Mouse (Mus musculus) layer of hippocampus, adult 18-20 months (tissue): ENCODE results near the gene Lsm12. TPM values are rescaled to one million over a fixed set of nuclear protein-coding genes. Genes with fewer than 3 reads are reported as not detected.

Source experiments
- DNase-seq, 2 experiments: peaks; one replicate each; pipeline ENCODE4 v3.0.0; 2022; ENCODE audit warnings: low spot score in 2 of 2
- long read RNA-seq: library from polyadenylated mRNA; stranded (forward); transcript quantifications from one replicate; pipeline ENCODE4 v2.0.0, GENCODE M21; 2021
- total RNA-seq, 2 experiments: library from RNA; stranded (reverse); gene quantifications; 2 replicates each; pipeline ENCODE4 v1.2.3; 2021

Gene Lsm12
- total RNA-seq: 10 to 100 TPM; 59.3 to 59.4 TPM
- long read RNA-seq, partial matches to known transcripts: 0 of 6 reads
- long read RNA-seq, other reads (novel, unspliced or antisense): 2 of 6 reads

- peak; percentile 90 to 93 for DNase-seq
Measured at GRCm38 (mm10) chr11:102184646-102185495, at the start of gene Lsm12. Gene Lsm12 (minus strand): TSS chr11:102185296.

- peak; percentile 96 to 99 for DNase-seq
Measured at GRCm38 (mm10) chr11:102230006-102230741, 45.1 kb upstream of the Lsm12 start, which contains the start of gene Hdac5. Gene Hdac5 (minus strand): TSS chr11:102230166.

GRCm38 (mm10) chr11:102229331-102229953 is 44.3 kb upstream of the Lsm12 start:
- DNase-seq: peak in 1 of 2 experiments; percentile 52

- DNase-seq: no peak
Measured at GRCm38 (mm10) chr11:102228646-102229268, 43.7 kb upstream of the Lsm12 start.

GRCm38 (mm10) chr11:102228191-102228545 is 43.1 kb upstream of the Lsm12 start:
- no peak for DNase-seq

- peak in 1 of 2 experiments; percentile 58 for DNase-seq
Measured at GRCm38 (mm10) chr11:102227270-102228190, 42.4 kb upstream of the Lsm12 start.

- no peak for DNase-seq
Measured at GRCm38 (mm10) chr11:102226067-102226978, 41.2 kb upstream of the Lsm12 start.

- DNase-seq: no peak
Measured at GRCm38 (mm10) chr11:102225221-102225620, 40.1 kb upstream of the Lsm12 start.

GRCm38 (mm10) chr11:102224686-102225085 is 39.6 kb upstream of the Lsm12 start:
- DNase-seq: no peak

- DNase-seq: no peak
Measured at GRCm38 (mm10) chr11:102223166-102223565, 38.1 kb upstream of the Lsm12 start.

GRCm38 (mm10) chr11:102221954-102222351 is 36.9 kb upstream of the Lsm12 start:
- DNase-seq: no peak

- DNase-seq: no peak
Measured at GRCm38 (mm10) chr11:102221243-102221953, 36.3 kb upstream of the Lsm12 start.

- DNase-seq: no peak
Measured at GRCm38 (mm10) chr11:102220451-102220850, 35.4 kb upstream of the Lsm12 start.

- DNase-seq: no peak
Measured at GRCm38 (mm10) chr11:102219994-102220346, 34.9 kb upstream of the Lsm12 start.

GRCm38 (mm10) chr11:102219247-102219993 is 34.3 kb upstream of the Lsm12 start:
- DNase-seq: peak in 1 of 2 experiments; percentile 53

- DNase-seq: peak; percentile 92 to 97
Measured at GRCm38 (mm10) chr11:102218783-102219182, 33.7 kb upstream of the Lsm12 start.

- no peak for DNase-seq
Measured at GRCm38 (mm10) chr11:102217876-102218430, 32.9 kb upstream of the Lsm12 start.
